Mouse (Mus musculus): Measurements from ENCODE around the gene Akr7a5. TPM values are rescaled to one million over a fixed set of nuclear protein-coding genes. Genes with fewer than 3 reads are reported as not detected.

The Akr7a5 gene
- polyA plus RNA-seq, 1 experiment from 2014 or later = 226 TPM

DNA sequence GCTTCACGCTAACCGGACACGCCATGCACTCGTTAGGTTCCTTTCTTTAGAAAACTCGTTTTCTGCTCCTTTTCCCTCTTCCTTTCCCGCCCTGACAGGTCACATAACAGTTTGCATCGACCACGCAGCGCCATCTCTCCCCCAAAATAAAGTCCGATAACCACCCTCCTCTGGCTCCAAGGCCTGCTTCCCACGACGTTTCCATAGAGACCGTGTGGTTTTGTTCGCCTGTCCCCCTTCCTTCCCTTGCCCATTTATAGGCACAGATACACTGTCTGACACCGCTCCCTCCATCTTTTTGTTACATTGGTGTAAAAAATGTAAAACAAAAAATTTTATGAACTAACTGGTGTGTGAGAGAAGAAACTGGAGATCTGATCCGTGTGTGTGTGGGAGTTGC is 19.4 kb upstream of the Akr7a5 start:
- Histone ChIP-seq H3K9ac (ENCODE audit: low read depth, low read length) (no peak overlapping the region), H3K27ac (ENCODE audit: low read depth, low read length) (no peak overlapping the region), H3K4me3 (ENCODE audit: low read depth, low read length) (no peak overlapping the region), H3K36me3 (ENCODE audit: control insufficient read depth, insufficient read depth) (peaks cover 62% of the 10 kb centered on the region), H3K4me2 (replicated peaks; ENCODE audit: low read depth) (no peak overlapping the region), H3K4me1 (replicated peaks; ENCODE audit: control insufficient read depth, insufficient read depth, low read length) (no peaks in the 10 kb centered on the region), H3K9me3 (ENCODE audit: control insufficient read depth) (no peaks in the 10 kb centered on the region), H3K27me3 (replicated peaks; ENCODE audit: control insufficient read depth, insufficient read depth, low read length) (no peaks in the 10 kb centered on the region)
- TF ChIP-seq CTCF (IDR thresholded peaks at IDR 0.05; ENCODE audit: low read depth) = no peak
- 90% methylated on average over 16 of the region's 16 CpGs for WGBS
- ATAC-seq = no peak

DNA sequence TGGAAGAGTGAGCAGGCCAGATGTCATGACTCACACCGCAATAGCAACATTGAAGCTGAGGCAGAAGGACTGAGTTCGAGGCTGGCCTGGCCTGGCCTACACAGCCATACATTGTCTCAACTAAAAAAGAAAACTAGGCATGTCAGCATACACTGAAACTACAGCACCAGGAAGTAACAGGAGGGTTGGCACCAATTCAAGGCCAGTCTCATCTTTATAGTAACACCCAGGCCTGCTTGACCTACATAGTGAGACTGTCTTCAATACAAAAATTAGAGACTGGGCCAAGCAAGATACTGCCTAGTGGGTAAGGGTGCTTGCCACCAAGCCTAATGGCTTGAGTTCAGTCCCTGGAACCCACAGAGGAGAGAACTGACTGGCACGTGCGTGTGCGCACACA is 18.5 kb upstream of the Akr7a5 start:
- no peak overlapping the region for H3K9ac ChIP-seq (ENCODE audit: low read depth, low read length)
- peaks cover 56% of the 10 kb centered on the region for H3K36me3 ChIP-seq (ENCODE audit: control insufficient read depth, insufficient read depth)
- no peak overlapping the region for H3K4me3 ChIP-seq (ENCODE audit: low read depth, low read length)
- no peak overlapping the region for H3K27ac ChIP-seq (ENCODE audit: low read depth, low read length)
- ATAC-seq = no peak
- 95% methylated on average over 5 of the region's 5 CpGs for whole genome bisulfite sequencing
- no peaks in the 10 kb centered on the region for H3K27me3 ChIP-seq (replicated peaks; ENCODE audit: control insufficient read depth, insufficient read depth, low read length)
- no peak overlapping the region for H3K4me2 ChIP-seq (replicated peaks; ENCODE audit: low read depth)
- H3K9me3 ChIP-seq (ENCODE audit: control insufficient read depth) = no peaks in the 10 kb centered on the region
- no peaks in the 10 kb centered on the region for H3K4me1 ChIP-seq (replicated peaks; ENCODE audit: control insufficient read depth, insufficient read depth, low read length)
- no peak for TF ChIP-seq CTCF (IDR thresholded peaks at IDR 0.05; ENCODE audit: low read depth)

DNA sequence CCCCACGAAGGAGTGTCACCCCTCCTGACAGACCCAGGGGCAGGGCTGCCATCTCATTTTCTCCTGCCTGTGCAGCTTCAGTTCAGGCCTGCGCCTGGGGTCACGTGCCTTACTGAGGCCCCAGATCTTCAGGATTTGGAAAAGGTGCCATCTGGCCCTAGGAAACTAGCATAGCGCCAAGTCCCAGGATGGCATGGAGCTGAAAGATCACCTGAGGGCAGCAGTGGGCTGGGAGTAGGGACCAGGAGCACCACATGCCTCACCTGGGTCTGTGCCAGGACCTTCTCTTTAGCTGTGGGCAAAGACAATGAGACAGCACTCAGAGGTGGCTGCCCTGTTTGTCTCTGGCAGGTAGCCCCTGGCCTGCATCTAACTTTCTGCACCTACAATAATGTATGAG is 13.0 kb upstream of the Akr7a5 start:
- peaks cover 44% of the 10 kb centered on the region; the same call in 1 of the 2 replicates for H3K36me3 ChIP-seq (ENCODE audit: control insufficient read depth, insufficient read depth)
- H3K9me3 ChIP-seq (ENCODE audit: control insufficient read depth) = no peaks in the 10 kb centered on the region
- no peak for TF ChIP-seq CTCF (IDR thresholded peaks at IDR 0.05; ENCODE audit: low read depth)
- no peaks in the 10 kb centered on the region for H3K27me3 ChIP-seq (replicated peaks; ENCODE audit: control insufficient read depth, insufficient read depth, low read length)
- no peak overlapping the region for H3K4me3 ChIP-seq (ENCODE audit: low read depth, low read length)
- H3K4me2 ChIP-seq (replicated peaks; ENCODE audit: low read depth) = no peak overlapping the region
- H3K27ac ChIP-seq (ENCODE audit: low read depth, low read length) = no peak overlapping the region
- H3K9ac ChIP-seq (ENCODE audit: low read depth, low read length) = no peak overlapping the region
- WGBS = 91% methylated on average over 4 of the region's 4 CpGs
- no peak for ATAC-seq
- no peaks in the 10 kb centered on the region for H3K4me1 ChIP-seq (replicated peaks; ENCODE audit: control insufficient read depth, insufficient read depth, low read length)

DNA sequence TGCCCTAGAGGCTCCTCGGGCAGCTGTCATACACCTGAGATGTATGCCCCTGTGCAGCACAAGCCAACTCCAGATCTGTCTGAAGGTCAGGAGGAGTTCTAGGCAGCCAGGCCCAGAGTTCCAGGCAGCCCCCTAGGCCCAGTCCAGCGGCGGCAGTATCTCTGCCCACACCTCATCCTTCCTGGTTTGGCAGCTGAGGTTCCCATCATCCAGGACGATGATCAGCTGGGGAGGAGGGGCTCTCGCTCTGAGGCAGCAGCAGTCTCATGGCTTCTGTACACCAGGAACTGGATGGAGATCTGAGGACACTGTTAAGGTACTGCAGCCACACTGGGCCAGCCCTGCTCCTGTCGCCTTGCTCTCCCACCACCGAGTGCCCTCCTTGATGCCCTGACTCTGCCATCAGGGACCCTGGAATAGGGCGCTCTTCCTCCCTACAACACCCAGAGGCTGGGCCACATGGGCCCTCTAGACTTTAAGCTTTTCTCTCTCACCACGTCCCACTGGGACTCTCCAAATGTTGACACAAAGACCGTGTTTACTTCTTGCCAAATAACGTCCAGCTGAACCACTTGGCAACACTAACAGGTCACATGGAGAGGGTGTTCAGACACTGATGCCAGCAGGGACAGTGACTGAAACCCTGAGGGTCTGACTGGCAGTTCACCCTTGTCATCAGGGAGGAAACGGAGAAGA is 11.7 kb upstream of the Akr7a5 start:
- TF ChIP-seq CTCF (IDR thresholded peaks at IDR 0.05; ENCODE audit: low read depth) = no peak
- Histone ChIP-seq H3K4me1 (replicated peaks; ENCODE audit: control insufficient read depth, insufficient read depth, low read length) (no peaks in the 10 kb centered on the region), H3K27me3 (replicated peaks; ENCODE audit: control insufficient read depth, insufficient read depth, low read length) (no peaks in the 10 kb centered on the region), H3K9me3 (ENCODE audit: control insufficient read depth) (no peaks in the 10 kb centered on the region), H3K27ac (ENCODE audit: low read depth, low read length) (no peak overlapping the region), H3K9ac (ENCODE audit: low read depth, low read length) (no peak overlapping the region), H3K36me3 (ENCODE audit: control insufficient read depth, insufficient read depth) (peaks cover 45% of the 10 kb centered on the region; the same call in 1 of the 2 replicates), H3K4me2 (replicated peaks; ENCODE audit: low read depth) (no peak overlapping the region), H3K4me3 (ENCODE audit: low read depth, low read length) (no peak overlapping the region)
- WGBS = 71% methylated on average over 12 of the region's 12 CpGs
- no peak for ATAC-seq

DNA sequence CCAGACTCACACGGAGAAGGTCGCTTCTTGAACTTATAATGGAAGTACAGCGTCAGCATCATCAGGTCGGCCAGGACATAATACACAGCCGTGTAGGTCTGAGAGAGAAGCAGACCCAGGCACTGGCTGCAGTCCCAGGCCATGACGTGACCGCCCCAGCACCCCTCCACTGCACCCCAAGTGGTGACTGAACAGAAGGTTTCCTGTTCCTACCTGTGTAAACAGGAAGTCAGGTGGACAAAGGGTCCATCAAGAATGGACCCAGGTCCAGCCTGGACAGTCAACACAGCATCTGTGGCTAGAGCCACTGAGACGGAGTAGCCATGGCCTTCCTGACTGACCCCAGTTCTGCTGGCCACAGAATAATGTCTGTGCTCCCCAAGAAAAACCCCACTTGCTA is 8.8 kb upstream of the Akr7a5 start:
- ATAC-seq = no peak
- Histone ChIP-seq H3K4me1 (replicated peaks; ENCODE audit: control insufficient read depth, insufficient read depth, low read length) (no peaks in the 10 kb centered on the region), H3K9me3 (ENCODE audit: control insufficient read depth) (no peaks in the 10 kb centered on the region), H3K27ac (ENCODE audit: low read depth, low read length) (no peak overlapping the region), H3K4me2 (replicated peaks; ENCODE audit: low read depth) (no peak overlapping the region), H3K4me3 (ENCODE audit: low read depth, low read length) (no peak overlapping the region), H3K36me3 (ENCODE audit: control insufficient read depth, insufficient read depth) (peaks cover 62% of the 10 kb centered on the region), H3K9ac (ENCODE audit: low read depth, low read length) (no peak overlapping the region), H3K27me3 (replicated peaks; ENCODE audit: control insufficient read depth, insufficient read depth, low read length) (no peaks in the 10 kb centered on the region)
- WGBS = 92% methylated on average over 8 of the region's 8 CpGs
- TF ChIP-seq CTCF (IDR thresholded peaks at IDR 0.05; ENCODE audit: low read depth) = no peak

DNA sequence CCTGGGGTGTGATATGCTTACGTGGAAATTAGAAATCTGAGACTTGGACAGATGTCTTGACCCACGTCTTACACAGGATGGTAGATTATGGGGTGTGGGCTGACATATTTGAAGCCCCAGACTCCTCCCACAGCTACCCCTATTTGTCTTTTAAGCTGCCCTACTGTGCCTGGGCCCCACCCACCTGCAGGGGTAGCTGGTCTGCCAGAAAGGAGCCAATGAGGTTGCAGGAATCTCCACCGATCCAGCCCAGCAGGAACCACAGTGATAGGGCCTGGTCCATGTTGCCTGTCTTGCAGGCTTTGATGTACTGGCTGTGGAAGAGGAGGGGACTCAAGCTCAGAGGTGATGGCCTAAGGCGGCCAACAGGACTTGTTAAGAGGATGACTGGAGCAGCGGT is 8.3 kb upstream of the Akr7a5 start:
- 73% methylated on average over 5 of the region's 5 CpGs for WGBS
- H3K27me3 ChIP-seq (replicated peaks; ENCODE audit: control insufficient read depth, insufficient read depth, low read length) = no peaks in the 10 kb centered on the region
- H3K4me2 ChIP-seq (replicated peaks; ENCODE audit: low read depth) = no peak overlapping the region
- H3K4me1 ChIP-seq (replicated peaks; ENCODE audit: control insufficient read depth, insufficient read depth, low read length) = no peaks in the 10 kb centered on the region
- peaks cover 62% of the 10 kb centered on the region for H3K36me3 ChIP-seq (ENCODE audit: control insufficient read depth, insufficient read depth)
- ATAC-seq = no peak
- no peak for TF ChIP-seq CTCF (IDR thresholded peaks at IDR 0.05; ENCODE audit: low read depth)
- no peak overlapping the region for H3K4me3 ChIP-seq (ENCODE audit: low read depth, low read length)
- H3K9me3 ChIP-seq (ENCODE audit: control insufficient read depth) = no peaks in the 10 kb centered on the region
- H3K9ac ChIP-seq (ENCODE audit: low read depth, low read length) = no peak overlapping the region
- H3K27ac ChIP-seq (ENCODE audit: low read depth, low read length) = no peak overlapping the region
